ENCODE assay signal across 8 mouse cellular contexts in the genomic region with DNA sequence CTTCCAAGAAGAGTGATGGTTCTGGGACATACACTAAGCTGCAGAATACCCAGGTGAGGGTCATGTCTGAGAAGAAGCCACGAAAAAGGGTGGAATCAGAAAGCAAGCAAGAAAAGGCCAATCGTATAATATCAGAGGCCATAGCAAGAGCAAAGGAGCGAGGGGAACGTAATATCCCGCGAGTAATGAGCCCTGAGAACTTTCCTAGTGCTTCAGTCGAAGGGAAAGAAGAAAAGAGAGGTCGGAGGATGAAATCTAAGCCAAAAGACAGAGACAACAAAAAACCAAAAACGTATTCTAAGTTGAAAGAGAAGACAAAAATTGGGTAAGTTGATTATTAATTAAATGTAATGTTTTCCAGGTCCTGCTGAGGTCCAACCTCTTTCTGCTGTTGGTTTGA.
DNase-seq lines count a peak whose midpoint lies in the region; ATAC-seq and TF ChIP-seq lines count a peak whose summit lies in the region.

No protein-coding gene starts in this region.

- peak overlapping the region; percentile 63; the same call in 1 of the 2 replicates for H3K27ac ChIP-seq in kidney, adult 2 months (ENCODE audit: insufficient read depth, low read depth, low read length)
- H3K27ac ChIP-seq in embryonic facial prominence, embryonic 11.5 days (replicated peaks; ENCODE audit: low read depth, low read length): no peak overlapping the region
- H3K27ac ChIP-seq in hindbrain, embryonic 15.5 days (replicated peaks): peak overlapping the region; percentile 59
- H3K27ac ChIP-seq in midbrain, embryonic 15.5 days: peak overlapping the region; percentile 34

- peak overlapping the region; percentile 44 for H3K4me2 ChIP-seq in embryonic facial prominence, embryonic 11.5 days (ENCODE audit: low read depth, low read length)
- H3K4me2 ChIP-seq in hindbrain, embryonic 15.5 days: peak overlapping the region; percentile 71
- H3K4me2 ChIP-seq in midbrain, embryonic 15.5 days: peak overlapping the region; percentile 82

- peaks cover 11% of the 10 kb centered on the region; the same call in 1 of the 2 replicates for H3K4me1 ChIP-seq in kidney, adult 2 months (ENCODE audit: control insufficient read depth, insufficient read depth, low read length)
- no peaks in the 10 kb centered on the region; the same call in 1 of the 2 replicates for H3K4me1 ChIP-seq in embryonic facial prominence, embryonic 11.5 days (ENCODE audit: control insufficient read depth, insufficient read depth, low read length)
- H3K4me1 ChIP-seq in hindbrain, embryonic 15.5 days (replicated peaks): peaks cover 51% of the 10 kb centered on the region
- peaks cover 40% of the 10 kb centered on the region for H3K4me1 ChIP-seq in midbrain, embryonic 15.5 days

- peak overlapping the region; percentile 39 for H3K4me3 ChIP-seq in kidney, adult 2 months (ENCODE audit: insufficient read depth, low read depth, low read length)
- H3K4me3 ChIP-seq in embryonic facial prominence, embryonic 11.5 days (ENCODE audit: low read depth, low read length): peak overlapping the region; percentile 14
- peak overlapping the region; percentile 46 for H3K4me3 ChIP-seq in hindbrain, embryonic 15.5 days
- peak overlapping the region; percentile 50 for H3K4me3 ChIP-seq in midbrain, embryonic 15.5 days

- no peaks in the 10 kb centered on the region for H3K9me3 ChIP-seq in embryonic facial prominence, embryonic 11.5 days (replicated peaks; ENCODE audit: control insufficient read depth, low read length)
- no peaks in the 10 kb centered on the region for H3K9me3 ChIP-seq in hindbrain, embryonic 15.5 days
- no peaks in the 10 kb centered on the region for H3K9me3 ChIP-seq in midbrain, embryonic 15.5 days

- no peaks in the 10 kb centered on the region for H3K27me3 ChIP-seq in kidney, adult 2 months (replicated peaks; ENCODE audit: control insufficient read depth, insufficient read depth, low read length)
- H3K27me3 ChIP-seq in embryonic facial prominence, embryonic 11.5 days (ENCODE audit: control insufficient read depth, insufficient read depth, low read length): no peaks in the 10 kb centered on the region
- no peaks in the 10 kb centered on the region for H3K27me3 ChIP-seq in hindbrain, embryonic 15.5 days
- no peaks in the 10 kb centered on the region for H3K27me3 ChIP-seq in midbrain, embryonic 15.5 days (replicated peaks)

- peak overlapping the region; percentile 5; the same call in 1 of the 2 replicates for H3K9ac ChIP-seq in embryonic facial prominence, embryonic 11.5 days (replicated peaks; ENCODE audit: low read length)
- H3K9ac ChIP-seq in hindbrain, embryonic 15.5 days: peak overlapping the region; percentile 37
- peak overlapping the region; percentile 55 for H3K9ac ChIP-seq in midbrain, embryonic 15.5 days

- no peak for TF ChIP-seq POLR2A in kidney, adult 2 months (IDR thresholded peaks at IDR 0.05; ENCODE audit: low read depth, low read length)

- TF ChIP-seq CTCF in kidney, adult 2 months (conservative IDR thresholded peaks at IDR 0.05; ENCODE audit: insufficient read depth, insufficient read length, low read depth, low read length): no peak

- 0 out of 2 replicates have a peak, but pooled peaks cover 2% of the 10 kb centered on the region for H3K36me3 ChIP-seq in kidney, adult 2 months (ENCODE audit: control insufficient read depth, insufficient read depth, low read length)
- H3K36me3 ChIP-seq in embryonic facial prominence, embryonic 11.5 days (replicated peaks; ENCODE audit: control insufficient read depth, insufficient read depth, low read depth, low read length): no peaks in the 10 kb centered on the region
- no peaks in the 10 kb centered on the region for H3K36me3 ChIP-seq in hindbrain, embryonic 15.5 days
- no peaks in the 10 kb centered on the region for H3K36me3 ChIP-seq in midbrain, embryonic 15.5 days (replicated peaks)

- DNase-seq in kidney, adult 2 months: peak; percentile 8
- no peak for DNase-seq in kidney, adult 11 months
- peak; percentile 35 for DNase-seq in embryonic facial prominence, embryonic 11.5 days (ENCODE audit: low spot score)
- no peak for DNase-seq in embryo, embryonic 10 days (ENCODE audit: low spot score)
- no peak for DNase-seq in cerebellum, adult 9-11 months

- WGBS in kidney, adult 2 months: 26% methylated on average over 9 of the region's 9 CpGs
- WGBS in embryonic facial prominence, embryonic 11.5 days: 48% methylated on average over 9 of the region's 9 CpGs
- WGBS in hindbrain, embryonic 15.5 days: 23% methylated on average over 9 of the region's 9 CpGs
- 19% methylated on average over 9 of the region's 9 CpGs for WGBS in midbrain, embryonic 15.5 days

- no peak for ATAC-seq in embryonic facial prominence, embryonic 11.5 days (replicated peaks; ENCODE audit: insufficient number of reproducible peaks, low FRiP score, low TSS enrichment, low read depth)
- ATAC-seq in hindbrain, embryonic 15.5 days (ENCODE audit: low FRiP score, low read depth): no peak
- ATAC-seq in midbrain, embryonic 15.5 days (replicated peaks): no peak
- no peak for ATAC-seq in inflammation-experienced regulatory T-cells, adult 6 months

Comparison
In these comparisons a context has a peak if more than half of its experiments do, and no peak if none do; other contexts are left out.
1. DNase-seq: peak in kidney, adult 2 months (single experiment) and embryonic facial prominence, embryonic 11.5 days (single experiment); none in kidney, adult 11 months (single experiment), embryo, embryonic 10 days (single experiment) and cerebellum, adult 9-11 months (single experiment).
2. H3K9ac ChIP-seq: peak in every context shown above with its lines; median percentile 55 in midbrain, embryonic 15.5 days; 37 in hindbrain, embryonic 15.5 days; 5 in embryonic facial prominence, embryonic 11.5 days.
3. Peak in every context shown above with its lines, with median percentiles within 50 percentile points of each other: H3K4me3 ChIP-seq and H3K4me2 ChIP-seq.